Mouse (Mus musculus) adrenal gland, postnatal 10 days (tissue): ENCODE measurements around the gene Sh3pxd2a. TPM values are rescaled to one million over a fixed set of nuclear protein-coding genes. Genes with fewer than 3 reads are reported as not detected.

ENCODE experiments used
- DNase-seq: peaks from one replicate; pipeline ENCODE4 v3.0.0; 2021; ENCODE audit warnings: mixed read lengths
- total RNA-seq, 2 experiments: library from RNA; stranded (reverse); gene quantifications; 2 replicates each; pipeline ENCODE4 v1.2.3; 2021

The Sh3pxd2a gene
- total RNA-seq, 2 experiments from 2014 or later = 138 to 164 TPM

DNA sequence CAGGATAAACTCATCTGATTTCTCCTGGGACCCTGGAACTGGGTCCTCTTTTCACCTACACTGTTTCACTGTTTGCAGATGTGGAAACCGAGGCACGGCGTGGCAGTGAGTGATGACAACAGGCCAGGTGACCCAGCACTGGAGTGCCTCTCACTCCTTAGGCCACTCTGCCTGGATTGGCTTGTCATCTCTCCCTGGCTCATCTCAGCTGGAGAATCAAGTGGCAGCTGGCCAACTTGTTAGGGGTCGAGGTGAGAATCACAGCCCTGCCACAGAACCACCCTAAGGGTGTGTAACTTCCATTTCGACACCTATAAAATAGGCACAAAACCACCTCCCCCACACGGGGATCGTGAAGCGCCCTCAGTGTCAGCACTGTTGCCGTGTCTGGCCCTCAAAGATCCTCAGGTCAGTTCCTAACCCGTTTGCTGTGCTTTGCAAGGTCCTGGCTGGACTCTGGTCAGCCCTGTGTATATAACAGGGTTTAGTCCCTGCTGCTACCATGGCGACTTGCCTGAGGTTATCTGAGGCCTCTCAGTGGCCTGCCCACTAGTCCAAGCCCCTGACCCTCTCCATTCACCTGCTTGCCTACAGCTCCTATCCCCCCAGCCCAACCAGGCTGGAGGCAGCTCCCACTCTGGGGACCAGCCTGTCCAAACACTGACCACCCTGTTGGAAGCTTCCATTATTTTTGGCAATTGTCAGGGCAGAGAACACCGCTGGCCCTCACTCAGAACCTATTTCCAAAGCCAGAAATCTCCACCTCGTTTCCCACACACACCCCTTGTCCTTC is 6.3 kb downstream of the Sh3pxd2a start:
- DNase-seq = no peak

GRCm38 (mm10) chr19:47456021-47456420 is 8.2 kb downstream of the Sh3pxd2a start:
- DNase-seq = no peak

DNA sequence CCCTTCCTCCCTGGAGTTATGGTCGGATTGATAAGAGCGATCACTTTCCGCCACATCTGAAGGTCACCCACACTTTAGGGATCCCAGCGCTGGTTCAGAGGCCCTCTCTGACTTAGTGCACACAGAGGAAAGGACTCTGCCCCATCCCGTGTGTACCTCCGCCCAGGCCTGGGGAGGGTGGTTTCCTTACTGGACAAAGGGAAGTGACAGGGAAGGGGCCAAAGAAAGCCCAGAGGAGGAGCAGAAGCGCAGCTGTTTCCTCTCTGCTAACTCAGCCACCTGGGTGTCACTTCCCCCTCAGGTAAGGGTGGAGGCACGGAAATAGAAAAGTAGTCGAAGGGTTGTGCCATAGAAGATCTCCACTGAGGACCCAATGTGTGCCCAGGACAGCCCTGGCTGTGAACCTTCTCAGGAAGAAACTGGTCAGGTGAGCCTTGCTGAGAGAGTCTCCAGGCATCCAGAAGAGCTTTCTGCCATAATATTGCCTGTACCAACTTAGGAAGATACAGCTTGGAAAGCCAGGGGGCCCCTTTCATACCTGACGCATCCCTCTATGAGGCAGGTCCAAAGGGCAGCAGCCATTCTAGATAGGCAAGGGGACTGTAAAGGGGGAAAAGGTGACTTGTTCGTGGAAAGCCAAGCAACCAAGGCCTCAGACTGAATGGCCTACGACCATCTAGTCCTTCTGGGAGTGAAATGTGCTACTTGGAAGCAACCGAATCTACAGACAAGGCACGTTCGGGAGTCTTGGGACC is 9.0 kb downstream of the Sh3pxd2a start:
- DNase-seq = no peak

DNA sequence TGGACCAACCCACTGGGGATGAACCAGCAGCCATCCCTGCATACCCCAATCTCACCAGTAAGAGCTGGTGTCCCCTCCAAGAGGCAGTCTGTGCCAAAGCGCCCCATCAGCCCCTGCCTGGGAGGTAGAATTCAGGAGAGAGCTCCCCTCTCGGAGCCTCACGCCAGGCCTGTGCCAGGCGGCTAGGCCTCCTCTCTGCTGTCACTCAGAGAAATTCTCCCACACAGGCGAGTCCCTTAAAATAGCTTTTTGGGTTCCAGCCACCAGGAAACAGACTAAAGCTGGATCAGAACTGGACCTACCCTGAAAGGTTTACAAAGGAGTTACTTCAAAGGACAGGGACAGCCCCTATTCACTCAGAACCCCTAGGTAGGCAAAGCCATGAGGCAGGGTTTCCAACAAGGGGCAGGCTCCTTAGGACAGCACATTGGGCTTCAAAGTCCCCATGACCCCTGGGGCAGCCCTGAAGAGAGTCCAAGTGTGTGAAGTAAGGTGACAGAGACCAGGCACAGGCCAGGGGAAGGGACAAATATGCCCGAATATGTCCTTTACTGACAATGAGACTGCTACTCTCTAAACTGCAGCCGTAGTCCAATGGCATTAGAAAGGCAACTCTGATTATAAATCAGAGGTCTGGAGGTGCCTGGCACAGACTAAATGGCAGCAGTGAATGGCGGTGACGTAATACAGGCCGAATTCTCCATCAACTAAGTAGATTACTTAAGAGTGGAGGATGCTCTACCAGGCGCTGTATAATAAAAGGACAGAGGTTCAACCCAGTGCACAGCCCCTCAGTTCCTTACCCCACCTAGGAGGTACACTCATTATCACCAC is 9.8 kb downstream of the Sh3pxd2a start:
- no peak for DNase-seq

DNA sequence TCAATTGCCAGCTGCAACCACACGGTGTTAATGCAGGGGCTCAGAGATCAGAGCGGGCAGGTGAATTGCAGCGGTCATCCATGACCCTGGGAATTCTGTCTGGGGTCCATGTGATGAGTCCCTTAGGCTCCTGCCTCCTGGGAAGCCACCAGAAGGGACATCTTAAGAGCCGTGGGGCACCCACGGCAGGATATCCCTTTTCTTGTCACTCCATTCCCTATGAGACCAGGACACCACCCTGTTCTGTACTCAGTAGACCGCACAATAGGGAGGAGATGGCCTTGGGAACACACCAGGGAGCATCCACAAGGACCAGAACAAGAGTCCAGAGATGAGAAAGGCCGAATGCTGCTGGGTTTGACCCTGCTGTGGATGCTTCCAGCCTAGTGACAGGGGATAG is 10.8 kb downstream of the Sh3pxd2a start:
- DNase-seq = no peak

- peak; percentile 59 for DNase-seq
Observed at GRCm38 (mm10) chr19:47452682-47453081, 11.5 kb downstream of the Sh3pxd2a start.

GRCm38 (mm10) chr19:47452211-47452610 is 12.0 kb downstream of the Sh3pxd2a start:
- DNase-seq = no peak

- no peak for DNase-seq
Observed at GRCm38 (mm10) chr19:47451476-47452113, 12.6 kb downstream of the Sh3pxd2a start.

DNA sequence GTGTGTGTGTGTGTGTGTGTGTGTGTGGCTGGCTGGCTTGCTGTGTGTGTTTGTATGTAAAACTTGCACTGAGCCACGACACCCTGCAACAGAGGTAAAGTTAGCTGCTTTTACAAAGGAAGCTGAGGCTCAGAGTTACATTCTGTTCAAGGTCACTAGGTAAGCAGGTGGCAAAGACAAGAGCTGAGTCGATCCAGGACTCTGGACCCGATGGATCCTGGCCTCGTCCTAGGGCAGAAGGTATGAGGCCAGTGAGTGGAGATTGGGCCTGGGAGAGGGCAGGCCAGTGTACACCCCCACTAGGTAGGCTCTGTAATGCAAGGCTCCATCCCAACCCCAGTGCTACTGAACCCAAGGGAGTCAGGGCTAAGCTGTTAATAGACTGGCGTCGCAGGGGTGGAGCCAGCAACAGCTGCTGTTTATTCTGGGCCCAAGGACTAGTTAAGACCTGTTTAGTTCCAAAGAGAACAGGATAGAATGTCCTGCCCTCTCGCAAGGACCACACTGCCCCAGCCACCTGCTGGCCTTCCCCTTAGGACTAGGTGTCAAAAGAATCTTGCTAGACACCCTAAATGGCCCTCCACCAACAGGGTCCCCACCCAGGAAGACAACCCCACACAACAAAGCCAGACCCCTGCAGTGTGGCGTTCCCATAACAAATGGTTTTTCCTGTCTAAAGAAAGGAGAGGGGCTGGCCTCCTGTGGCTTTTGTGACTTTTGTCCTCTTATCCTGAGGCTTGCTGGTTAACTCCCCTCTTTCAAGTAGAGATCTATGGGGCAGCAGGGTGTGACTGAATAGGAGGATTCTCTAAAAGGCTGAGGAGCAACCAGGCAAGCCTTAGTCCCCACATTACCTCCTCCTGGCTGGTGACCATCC is 13.7 kb downstream of the Sh3pxd2a start:
- no peak for DNase-seq

- no peak for DNase-seq
Observed at GRCm38 (mm10) chr19:47449513-47450227, 14.5 kb downstream of the Sh3pxd2a start.

- no peak for DNase-seq
Observed at GRCm38 (mm10) chr19:47448618-47449151, 15.5 kb downstream of the Sh3pxd2a start.

GRCm38 (mm10) chr19:47446841-47447365 is 17.3 kb downstream of the Sh3pxd2a start:
- DNase-seq = peak; percentile 75

- DNase-seq = no peak
Observed at GRCm38 (mm10) chr19:47446130-47446529, 18.1 kb downstream of the Sh3pxd2a start.

DNA sequence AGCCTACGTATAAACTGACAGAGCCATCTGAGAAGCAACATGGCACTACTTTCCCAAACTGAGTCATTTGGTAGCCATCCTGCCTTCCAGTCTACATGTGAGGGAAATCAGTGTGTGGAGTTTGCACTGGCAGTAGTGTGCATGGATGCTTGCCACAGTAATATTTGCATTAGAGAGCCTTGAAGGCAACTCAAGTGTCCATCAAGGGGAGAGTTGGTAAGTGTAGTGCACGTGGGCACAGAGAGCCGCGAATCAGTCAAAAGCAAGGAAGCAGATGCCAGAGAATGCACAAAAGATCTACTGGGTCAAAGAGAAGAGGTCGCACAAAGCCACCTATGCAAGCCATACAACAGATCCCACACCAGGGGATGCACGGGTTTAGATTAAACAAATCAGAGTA is 18.5 kb downstream of the Sh3pxd2a start:
- no peak for DNase-seq

DNA sequence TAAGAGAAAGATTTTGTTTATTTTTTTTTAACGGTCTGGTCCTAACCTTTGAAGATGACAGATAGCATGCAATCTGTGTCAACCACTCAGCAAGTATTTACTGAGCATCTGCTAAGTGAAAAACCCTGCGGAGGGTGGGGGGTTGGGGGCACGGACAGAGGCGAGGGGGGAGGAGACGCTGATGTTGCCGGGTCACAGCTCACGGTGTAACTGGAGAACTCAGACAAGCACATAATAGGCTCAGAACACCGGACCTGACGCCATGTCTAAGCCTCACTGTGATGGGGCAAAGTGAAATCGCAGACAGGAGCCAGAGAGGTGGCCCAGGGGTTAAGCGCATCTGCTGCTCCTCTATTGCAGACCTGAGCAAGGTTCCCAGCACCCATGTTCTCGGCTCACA is 19.7 kb downstream of the Sh3pxd2a start:
- DNase-seq = no peak

DNA sequence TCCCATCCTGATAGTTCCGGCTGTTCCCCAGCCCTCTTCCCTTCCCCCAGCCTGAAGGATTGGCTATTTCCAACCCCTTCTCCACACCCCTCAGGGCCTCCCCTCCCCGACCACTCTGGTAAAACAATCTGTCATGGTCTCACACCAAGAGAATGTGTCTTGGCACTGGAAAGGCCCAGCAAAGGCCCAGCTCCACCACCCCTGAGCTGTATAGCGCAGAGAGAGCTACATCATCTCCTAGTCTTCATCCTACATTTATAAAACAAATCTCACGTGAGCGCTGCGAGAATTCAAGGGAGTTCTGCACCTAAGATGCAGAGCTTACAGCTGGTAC is 21.9 kb downstream of the Sh3pxd2a start:
- DNase-seq = no peak

- no peak for DNase-seq
Observed at GRCm38 (mm10) chr19:47441541-47442293, 22.5 kb downstream of the Sh3pxd2a start.

GRCm38 (mm10) chr19:47440967-47441366 is 23.2 kb downstream of the Sh3pxd2a start:
- DNase-seq = no peak

GRCm38 (mm10) chr19:47440435-47440803 is 23.8 kb downstream of the Sh3pxd2a start:
- no peak for DNase-seq
